Mouse (Mus musculus): Measurements from ENCODE around the gene Nt5dc3. TPM values are rescaled to one million over a fixed set of nuclear protein-coding genes. Genes with fewer than 3 reads are reported as not detected.

Nt5dc3 gene
- total and polyA plus RNA-seq, 2 experiments from 2014 or later = 9.3 to 43.6 TPM

DNA sequence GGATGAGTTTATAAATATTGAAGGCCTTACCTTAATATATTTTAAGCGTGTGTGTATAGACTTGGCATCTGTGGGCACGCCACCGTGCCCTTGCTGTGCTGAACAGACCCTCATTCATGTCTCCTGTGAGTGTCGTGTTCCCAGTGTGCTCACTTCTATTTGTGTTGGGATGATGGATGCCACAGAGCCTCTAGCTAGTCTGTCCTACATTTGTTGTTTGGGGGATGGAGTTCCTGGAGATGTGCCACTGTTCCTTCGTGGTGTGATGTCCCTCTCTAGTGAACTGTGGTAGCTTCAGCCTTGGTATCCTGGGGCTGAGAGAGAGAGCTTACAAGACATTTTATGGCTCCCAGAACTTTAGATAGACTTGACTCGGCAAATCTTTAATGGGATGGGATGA lies 60.0 kb downstream of the Nt5dc3 start:
- DNase-seq (ENCODE audit: low spot score) (peak; percentile 19), ATAC-seq (peak; percentile 55; the same call in 1 of the 2 replicates)
- no peak overlapping the region for H3K9ac ChIP-seq (replicated peaks; ENCODE audit: low read length)
- no peaks in the 10 kb centered on the region for H3K27me3 ChIP-seq (ENCODE audit: insufficient read depth, low read length)
- no peak overlapping the region for H3K4me2 ChIP-seq (ENCODE audit: low read depth, low read length)
- no peaks in the 10 kb centered on the region for H3K9me3 ChIP-seq (ENCODE audit: low read length)
- no peak overlapping the region for H3K27ac ChIP-seq
- peaks cover 10% of the 10 kb centered on the region; the same call in 1 of the 2 replicates for H3K36me3 ChIP-seq (ENCODE audit: insufficient read depth, low read length)
- no peak for TF ChIP-seq CTCF (IDR thresholded peaks at IDR 0.05; ENCODE audit: low read depth)
- WGBS = 58% methylated on average over 6 of the region's 6 CpGs
- no peaks in the 10 kb centered on the region for H3K4me1 ChIP-seq (ENCODE audit: insufficient read depth, low read length)
- no peak overlapping the region for H3K4me3 ChIP-seq (ENCODE audit: low read length)

DNA sequence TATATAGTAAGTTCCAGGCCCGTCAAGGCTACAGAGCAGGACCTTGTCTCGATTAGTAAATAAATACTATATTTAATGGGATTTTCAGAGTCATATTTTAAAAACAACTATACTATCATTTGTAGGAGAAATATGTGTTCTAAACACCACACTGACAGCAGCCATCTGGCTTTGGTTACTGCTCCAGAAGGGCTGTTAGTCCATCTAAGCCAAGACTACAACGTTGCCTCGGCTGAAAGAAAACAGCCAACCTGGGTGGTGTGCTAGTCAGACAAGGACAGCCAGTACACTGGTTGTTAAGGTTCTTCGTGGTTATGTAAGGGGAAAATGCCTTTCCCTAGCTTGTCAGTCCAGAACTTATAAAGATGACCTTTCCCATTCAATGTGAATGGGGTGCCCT lies 63.9 kb downstream of the Nt5dc3 start:
- Histone ChIP-seq H3K4me2 (ENCODE audit: low read depth, low read length) (no peak overlapping the region), H3K9ac (replicated peaks; ENCODE audit: low read length) (no peak overlapping the region), H3K27ac (no peak overlapping the region), H3K4me3 (ENCODE audit: low read length) (no peak overlapping the region), H3K9me3 (ENCODE audit: low read length) (no peaks in the 10 kb centered on the region), H3K36me3 (ENCODE audit: insufficient read depth, low read length) (no peaks in the 10 kb centered on the region), H3K27me3 (ENCODE audit: insufficient read depth, low read length) (no peaks in the 10 kb centered on the region), H3K4me1 (ENCODE audit: insufficient read depth, low read length) (no peaks in the 10 kb centered on the region)
- DNase-seq (ENCODE audit: low spot score) = no peak
- 82% methylated on average over 5 of the region's 5 CpGs for WGBS
- no peak for ATAC-seq
- no peak for TF ChIP-seq CTCF (IDR thresholded peaks at IDR 0.05; ENCODE audit: low read depth)

DNA sequence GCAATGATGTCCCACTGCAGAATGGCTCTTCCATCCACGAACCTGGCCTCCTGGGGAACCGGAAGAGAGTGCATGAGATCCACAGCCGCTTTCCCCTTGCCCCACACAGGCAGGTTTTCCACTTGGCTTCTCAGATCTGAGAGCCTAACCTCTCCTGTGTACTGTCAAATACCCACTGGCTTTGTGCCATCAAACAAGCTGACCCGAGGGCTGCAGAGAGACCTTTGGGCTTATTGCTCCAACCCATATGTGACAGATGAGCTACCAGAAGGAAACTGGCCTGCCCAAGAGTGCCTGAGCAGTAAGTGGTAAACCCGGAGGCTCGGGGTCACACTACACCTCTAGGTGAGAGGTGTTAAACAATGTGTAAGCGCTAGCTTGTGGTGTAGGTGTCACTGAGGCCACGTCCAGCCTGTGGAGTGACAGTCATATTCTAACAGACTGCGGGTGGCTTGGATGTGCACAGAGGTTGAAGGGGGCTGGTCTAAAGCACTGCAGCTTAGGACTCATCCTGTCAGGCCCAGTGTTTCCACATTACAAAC lies 68.2 kb downstream of the Nt5dc3 start:
- Histone ChIP-seq H3K27ac (no peak overlapping the region), H3K9me3 (ENCODE audit: low read length) (no peaks in the 10 kb centered on the region), H3K36me3 (ENCODE audit: insufficient read depth, low read length) (no peaks in the 10 kb centered on the region), H3K4me3 (ENCODE audit: low read length) (no peak overlapping the region), H3K27me3 (ENCODE audit: insufficient read depth, low read length) (no peaks in the 10 kb centered on the region), H3K4me2 (ENCODE audit: low read depth, low read length) (no peak overlapping the region), H3K4me1 (ENCODE audit: insufficient read depth, low read length) (no peaks in the 10 kb centered on the region), H3K9ac (replicated peaks; ENCODE audit: low read length) (no peak overlapping the region)
- no peak for TF ChIP-seq CTCF (IDR thresholded peaks at IDR 0.05; ENCODE audit: low read depth)
- DNase-seq (ENCODE audit: low spot score) = no peak
- ATAC-seq = 0 out of 2 replicates have a peak, but pooled peaks have one; percentile 12
- WGBS = 80% methylated on average over 9 of the region's 9 CpGs

DNA sequence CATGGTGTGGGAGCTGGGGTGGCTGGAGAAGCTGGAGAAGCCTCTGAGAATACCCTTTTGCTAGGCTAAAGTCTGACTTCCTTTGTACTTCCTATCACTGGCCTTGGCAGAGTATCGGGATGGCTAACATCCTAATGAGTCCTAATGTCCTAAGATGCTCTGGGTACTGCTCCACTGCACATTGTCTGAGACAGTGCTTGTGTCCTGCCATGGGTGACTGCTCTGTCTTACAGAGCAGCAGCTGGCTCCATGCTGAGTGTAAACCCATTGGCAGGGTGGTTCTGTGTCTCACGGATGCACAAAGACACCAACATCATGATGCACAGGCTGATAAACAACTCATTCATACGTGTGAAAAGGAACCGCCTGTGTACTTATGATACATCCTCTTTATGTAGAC lies 70.3 kb downstream of the Nt5dc3 start:
- no peak for DNase-seq (ENCODE audit: low spot score)
- no peaks in the 10 kb centered on the region for H3K4me1 ChIP-seq (ENCODE audit: insufficient read depth, low read length)
- no peak for ATAC-seq

DNA sequence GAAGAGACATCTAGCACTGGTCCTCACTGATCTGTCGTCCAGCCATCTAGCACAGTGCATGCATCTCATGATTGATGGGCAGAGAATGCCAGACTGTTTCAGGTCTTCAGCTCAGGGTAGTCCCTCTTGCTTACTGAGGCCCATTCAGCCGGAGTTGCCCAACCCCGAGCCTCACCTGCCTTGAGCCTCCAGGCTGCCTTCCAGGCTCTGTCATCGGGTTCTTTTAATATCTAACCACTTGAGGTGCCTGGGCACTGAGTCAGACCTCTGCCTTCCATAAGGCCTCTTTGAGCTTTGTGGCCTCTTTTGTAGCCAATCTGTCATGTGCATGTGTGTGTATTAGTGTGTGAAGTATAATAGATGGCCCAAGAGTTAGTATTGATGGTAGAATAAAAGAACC lies 70.7 kb downstream of the Nt5dc3 start:
- 83% methylated on average over 4 of the region's 4 CpGs for WGBS
- no peak for DNase-seq (ENCODE audit: low spot score)
- Histone ChIP-seq H3K4me1 (ENCODE audit: insufficient read depth, low read length) (no peaks in the 10 kb centered on the region), H3K27ac (no peak overlapping the region), H3K4me3 (ENCODE audit: low read length) (no peak overlapping the region), H3K9me3 (ENCODE audit: low read length) (no peaks in the 10 kb centered on the region), H3K4me2 (ENCODE audit: low read depth, low read length) (no peak overlapping the region), H3K27me3 (ENCODE audit: insufficient read depth, low read length) (no peaks in the 10 kb centered on the region), H3K36me3 (ENCODE audit: insufficient read depth, low read length) (no peaks in the 10 kb centered on the region), H3K9ac (replicated peaks; ENCODE audit: low read length) (no peak overlapping the region)
- ATAC-seq = no peak
- TF ChIP-seq CTCF (IDR thresholded peaks at IDR 0.05; ENCODE audit: low read depth) = no peak

More for the DNA sequence above, 70.3 kb downstream of the Nt5dc3 start:
- Histone ChIP-seq H3K27me3 (ENCODE audit: insufficient read depth, low read length) (no peaks in the 10 kb centered on the region), H3K9me3 (ENCODE audit: low read length) (no peaks in the 10 kb centered on the region), H3K9ac (replicated peaks; ENCODE audit: low read length) (no peak overlapping the region), H3K36me3 (ENCODE audit: insufficient read depth, low read length) (no peaks in the 10 kb centered on the region), H3K4me2 (ENCODE audit: low read depth, low read length) (no peak overlapping the region), H3K27ac (no peak overlapping the region), H3K4me3 (ENCODE audit: low read length) (no peak overlapping the region)
- TF ChIP-seq CTCF (IDR thresholded peaks at IDR 0.05; ENCODE audit: low read depth) = no peak
- 75% methylated on average over 4 of the region's 4 CpGs for WGBS

DNA sequence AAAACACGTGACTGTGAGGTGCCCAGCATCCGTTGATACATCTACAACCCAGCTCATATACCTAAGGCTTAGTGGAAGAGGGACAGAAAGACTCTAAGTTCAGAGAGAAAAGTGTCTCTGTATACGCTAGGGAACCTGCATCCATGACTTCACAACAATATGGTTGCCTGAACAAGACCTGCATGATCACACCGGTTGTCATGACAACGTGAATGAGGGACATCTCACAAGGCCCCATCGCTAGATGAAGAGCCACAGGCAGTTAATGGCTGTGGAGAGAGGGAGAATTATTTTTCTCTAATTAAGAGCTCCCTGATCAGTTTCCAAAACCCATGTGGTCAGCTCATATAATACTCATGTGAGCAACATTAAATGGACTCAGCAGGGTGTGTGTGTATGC lies 73.4 kb downstream of the Nt5dc3 start:
- Histone ChIP-seq H3K4me3 (ENCODE audit: low read length) (no peak overlapping the region), H3K27ac (no peak overlapping the region), H3K36me3 (ENCODE audit: insufficient read depth, low read length) (no peaks in the 10 kb centered on the region), H3K4me2 (ENCODE audit: low read depth, low read length) (no peak overlapping the region), H3K27me3 (ENCODE audit: insufficient read depth, low read length) (no peaks in the 10 kb centered on the region), H3K9me3 (ENCODE audit: low read length) (no peaks in the 10 kb centered on the region), H3K4me1 (ENCODE audit: insufficient read depth, low read length) (no peaks in the 10 kb centered on the region), H3K9ac (replicated peaks; ENCODE audit: low read length) (no peak overlapping the region)
- WGBS = 68% methylated on average over 6 of the region's 6 CpGs
- ATAC-seq (peak; percentile 71), DNase-seq (ENCODE audit: low spot score) (peak; percentile 57)
- TF ChIP-seq CTCF (IDR thresholded peaks at IDR 0.05; ENCODE audit: low read depth) = no peak

DNA sequence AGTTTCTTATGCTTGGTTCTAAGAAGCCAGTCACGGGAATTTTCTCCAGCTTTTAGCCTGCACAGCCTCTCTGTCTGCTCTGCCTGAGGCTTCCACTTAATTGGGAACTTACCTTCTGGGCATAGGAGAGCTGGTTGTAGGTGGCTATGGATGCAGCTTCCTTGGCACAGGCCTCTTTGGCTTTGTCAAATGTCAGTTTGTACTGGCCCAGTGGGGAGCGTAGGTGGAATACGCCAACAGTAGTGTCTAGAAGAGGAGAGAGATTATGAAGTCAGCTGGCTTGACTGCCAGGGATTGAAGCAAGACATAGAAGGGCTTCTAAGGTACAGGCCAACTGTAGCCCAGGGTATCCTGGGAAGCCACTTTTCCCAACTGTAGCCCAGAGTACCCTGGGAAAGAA lies 74.6 kb downstream of the Nt5dc3 start:
- no peak for DNase-seq (ENCODE audit: low spot score)
- H3K4me2 ChIP-seq (ENCODE audit: low read depth, low read length) = no peak overlapping the region
- no peak for ATAC-seq
- H3K9me3 ChIP-seq (ENCODE audit: low read length) = no peaks in the 10 kb centered on the region
- 81% methylated on average over 3 of the region's 3 CpGs for WGBS
- TF ChIP-seq CTCF (IDR thresholded peaks at IDR 0.05; ENCODE audit: low read depth) = no peak
- H3K36me3 ChIP-seq (ENCODE audit: insufficient read depth, low read length) = no peaks in the 10 kb centered on the region
- H3K9ac ChIP-seq (replicated peaks; ENCODE audit: low read length) = no peak overlapping the region
- no peaks in the 10 kb centered on the region for H3K27me3 ChIP-seq (ENCODE audit: insufficient read depth, low read length)
- no peak overlapping the region for H3K4me3 ChIP-seq (ENCODE audit: low read length)
- no peak overlapping the region for H3K27ac ChIP-seq
- H3K4me1 ChIP-seq (ENCODE audit: insufficient read depth, low read length) = no peaks in the 10 kb centered on the region
